ENCODE assay signal across 15 mouse cellular contexts in genomic region chr16:32107342-32108045, GRCm38 (mm10). TPM values are rescaled to one million over a fixed set of nuclear protein-coding genes. Genes with fewer than 3 reads are reported as not detected.
DNase-seq lines count a peak whose midpoint lies in the region; ATAC-seq and TF ChIP-seq lines count a peak whose summit lies in the region.
"Had no signal": no experiment of that assay in that cellular context is flagged by ENCODE, and none has a peak within 500 bp of the region (broad histone marks: within the 10 kb centered on the region; RNA-seq: fewer than 3 reads in every experiment).

No protein-coding gene starts in this region.

- no peak for TF ChIP-seq CTCF in lung, adult 2 months (IDR thresholded peaks at IDR 0.05; ENCODE audit: insufficient read depth, low read length)

- H3K9ac ChIP-seq in forebrain, embryonic 14.5 days (ENCODE audit: low read length) = no peak overlapping the region
- H3K9ac ChIP-seq: limb, embryonic 12.5 days had no signal

- TF ChIP-seq POLR2A in lung, adult 2 months (IDR thresholded peaks at IDR 0.05; ENCODE audit: borderline replicate concordance, extremely low read depth, low read depth, low read length) = no peak

- H3K4me2 ChIP-seq in forebrain, embryonic 14.5 days (ENCODE audit: low read length) = no peak overlapping the region
- H3K4me2 ChIP-seq: limb, embryonic 12.5 days had no signal

- H3K27ac ChIP-seq in forebrain, embryonic 14.5 days (ENCODE audit: low read depth, low read length) = no peak overlapping the region
- H3K27ac ChIP-seq: limb, embryonic 12.5 days had no signal

- peak; percentile 21 for DNase-seq in lung, postnatal 36 days
- no peak for DNase-seq in lung, adult 2 months
- peak; percentile 84 for DNase-seq in naive thymus-derived CD4-positive, alpha-beta T cell, adult 2 months (ENCODE audit: low read depth)
- DNase-seq in thymus, postnatal 4 days = peak; percentile 69
- DNase-seq in forebrain, embryonic 14.5 days (ENCODE audit: low spot score) = no peak
- DNase-seq in frontal cortex, adult 2 months (ENCODE audit: extremely low spot score in 1 of 2, low spot score in 1 of 2) = no peak
- no peak for DNase-seq in right cerebral cortex, adult 2 months (ENCODE audit: low spot score in 2 of 2)
- DNase-seq: adrenal gland, postnatal 36 days; heart, postnatal 4 days; kidney, postnatal 25 days; lung, postnatal 14 days had no signal

- peaks cover 32% of the 10 kb centered on the region for H3K36me3 ChIP-seq in forebrain, embryonic 14.5 days (ENCODE audit: control insufficient read depth, insufficient read depth, low read length)

- H3K4me3 ChIP-seq in lung, adult 2 months (replicated peaks; ENCODE audit: extremely low read depth, low read depth, low read length) = no peak overlapping the region
- H3K4me3 ChIP-seq in forebrain, embryonic 14.5 days (ENCODE audit: low read depth, low read length) = no peak overlapping the region
- H3K4me3 ChIP-seq: limb, embryonic 12.5 days had no signal

- H3K27me3 ChIP-seq in forebrain, embryonic 14.5 days (replicated peaks; ENCODE audit: control insufficient read depth, insufficient read depth, low read length) = no peaks in the 10 kb centered on the region
- H3K27me3 ChIP-seq: limb, embryonic 12.5 days had no signal

- no peaks in the 10 kb centered on the region for H3K9me3 ChIP-seq in forebrain, embryonic 14.5 days (replicated peaks; ENCODE audit: control insufficient read depth, low read length)

- WGBS in lung, adult 2 months = 81% methylated on average over 12 of the region's 12 CpGs
- 94% methylated on average over 12 of the region's 12 CpGs for WGBS in forebrain, embryonic 14.5 days

- no peaks in the 10 kb centered on the region for H3K4me1 ChIP-seq in lung, adult 2 months (ENCODE audit: control insufficient read depth, insufficient read depth, low read length)
- H3K4me1 ChIP-seq in forebrain, embryonic 14.5 days (ENCODE audit: control insufficient read depth, insufficient read depth, low read length) = no peaks in the 10 kb centered on the region
- H3K4me1 ChIP-seq: limb, embryonic 12.5 days had no signal

- ATAC-seq in common myeloid progenitor, adult 5-6 weeks (replicated peaks; ENCODE audit: low read depth, poor library complexity, severe bottlenecking) = peak; percentile 70
- ATAC-seq in forebrain, embryonic 14.5 days = no peak
- ATAC-seq: forebrain, embryonic 16.5 days; intestine, embryonic 16.5 days had no signal

RNA-seq across cellular contexts. Expression of gene Cep19, which starts 7.9 kb away (rescaled TPM):
- 7.8 and 9.2 TPM in 2 replicates for polyA plus RNA-seq in lung, adult 2 months (2012; rRNA removed)
- 22.2 and 28.6 TPM in 2 replicates for total RNA-seq in common myeloid progenitor, adult 5-6 weeks (2017)
- 49.8 and 54.1 TPM in 2 replicates for polyA plus RNA-seq in forebrain, embryonic 14.5 days (2014; fragmentation: Nextera tagmentation; extraction: Ambion mirVana)
- 54.8 and 63.1 TPM in 2 replicates for polyA plus RNA-seq in frontal cortex, adult 2 months (2012; rRNA removed)

RNA-seq across cellular contexts. Expression of gene Pigx, which starts 8.0 kb away (rescaled TPM):
- polyA plus RNA-seq in lung, adult 2 months (2012; rRNA removed) = 19.6 and 20.0 TPM in 2 replicates
- 52.3 and 61.7 TPM in 2 replicates for total RNA-seq in common myeloid progenitor, adult 5-6 weeks (2017)
- polyA plus RNA-seq in forebrain, embryonic 14.5 days (2014; fragmentation: Nextera tagmentation; extraction: Ambion mirVana) = 141 and 159 TPM in 2 replicates
- 29.8 and 30.9 TPM in 2 replicates for polyA plus RNA-seq in frontal cortex, adult 2 months (2012; rRNA removed)

RNA-seq across cellular contexts. Expression of gene Pak2, which starts 28.4 kb away (rescaled TPM):
- 19.2 and 22.5 TPM in 2 replicates for polyA plus RNA-seq in lung, adult 2 months (2012; rRNA removed)
- 52.7 and 64.7 TPM in 2 replicates for total RNA-seq in common myeloid progenitor, adult 5-6 weeks (2017)
- polyA plus RNA-seq in forebrain, embryonic 14.5 days (2014; fragmentation: Nextera tagmentation; extraction: Ambion mirVana) = 39.3 and 45.9 TPM in 2 replicates
- 17.4 and 18.7 TPM in 2 replicates for polyA plus RNA-seq in frontal cortex, adult 2 months (2012; rRNA removed)

RNA-seq across cellular contexts. Expression of gene Nrros, which starts 57.9 kb away (rescaled TPM):
- 40.6 and 40.9 TPM in 2 replicates for polyA plus RNA-seq in lung, adult 2 months (2012; rRNA removed)
- 84.7 and 98.7 TPM in 2 replicates for total RNA-seq in common myeloid progenitor, adult 5-6 weeks (2017)
- 7.9 and 10.6 TPM in 2 replicates for polyA plus RNA-seq in forebrain, embryonic 14.5 days (2014; fragmentation: Nextera tagmentation; extraction: Ambion mirVana)
- 5.7 and 6.9 TPM in 2 replicates for polyA plus RNA-seq in frontal cortex, adult 2 months (2012; rRNA removed)

Comparison
In these comparisons a context has a peak if more than half of its experiments do, and no peak if none do; other contexts are left out.
1. DNase-seq: peak in lung, postnatal 36 days (single experiment), naive thymus-derived CD4-positive, alpha-beta T cell, adult 2 months (single experiment) and thymus, postnatal 4 days (single experiment); none in lung, adult 2 months (single experiment), forebrain, embryonic 14.5 days (single experiment), frontal cortex, adult 2 months (0 of 2) and right cerebral cortex, adult 2 months (0 of 2).